Mouse (Mus musculus): ENCODE data around the gene Hrnr.
A peak's percentile ranks its signal among the peaks of the same experiment; 100 is the strongest.

Gene Hrnr

GRCm38 (mm10) chr3:93319449-93319848, at the start of gene Hrnr:
Hrnr (plus strand) TSS chr3:93319749.
- DNase-seq (ENCODE audit: inconsistent age in 2 of 2, low spot score in 1 of 2), result no peak

GRCm38 (mm10) chr3:93273223-93273622, 46.3 kb upstream of the Hrnr start, which contains the start of gene Flg:
Flg (plus strand) TSS chr3:93273523.
- no peak for DNase-seq (ENCODE audit: inconsistent age in 2 of 2, low spot score in 1 of 2)

GRCm38 (mm10) chr3:93297542-93297941, 22.0 kb upstream of the Hrnr start:
- DNase-seq (ENCODE audit: inconsistent age in 2 of 2, low spot score in 1 of 2), result no peak

- DNase-seq (ENCODE audit: inconsistent age in 2 of 2, low spot score in 1 of 2), result no peak
Measured at GRCm38 (mm10) chr3:93299832-93300231, 19.7 kb upstream of the Hrnr start.

- DNase-seq (ENCODE audit: inconsistent age in 2 of 2, low spot score in 1 of 2), result no peak
Measured at GRCm38 (mm10) chr3:93301896-93302295, 17.7 kb upstream of the Hrnr start.

- DNase-seq (ENCODE audit: inconsistent age in 2 of 2, low spot score in 1 of 2), result peak in 1 of 2 experiments; percentile 20
Measured at GRCm38 (mm10) chr3:93306142-93306541, 13.4 kb upstream of the Hrnr start.

GRCm38 (mm10) chr3:93311371-93311770, 8.2 kb upstream of the Hrnr start:
- peak in 1 of 2 experiments; percentile 49 for DNase-seq (ENCODE audit: inconsistent age in 2 of 2, low spot score in 1 of 2)

- DNase-seq (ENCODE audit: inconsistent age in 2 of 2, low spot score in 1 of 2), result peak in 1 of 2 experiments; percentile 24
Measured at GRCm38 (mm10) chr3:93314388-93314787, 5.2 kb upstream of the Hrnr start.

- DNase-seq (ENCODE audit: inconsistent age in 2 of 2, low spot score in 1 of 2), result no peak
Measured at GRCm38 (mm10) chr3:93337749-93338148, 18.2 kb downstream of the Hrnr start.

- no peak for DNase-seq (ENCODE audit: inconsistent age in 2 of 2, low spot score in 1 of 2)
Measured at GRCm38 (mm10) chr3:93340021-93340420, 20.5 kb downstream of the Hrnr start.

- DNase-seq (ENCODE audit: inconsistent age in 2 of 2, low spot score in 1 of 2), result no peak
Measured at GRCm38 (mm10) chr3:93346896-93347295, 27.3 kb downstream of the Hrnr start.

GRCm38 (mm10) chr3:93360045-93360444, 40.5 kb downstream of the Hrnr start:
- DNase-seq (ENCODE audit: inconsistent age in 2 of 2, low spot score in 1 of 2), result peak; percentile 39 to 78

GRCm38 (mm10) chr3:93361933-93362574, 42.5 kb downstream of the Hrnr start:
- peak in 1 of 2 experiments; percentile 66 for DNase-seq (ENCODE audit: inconsistent age in 2 of 2, low spot score in 1 of 2)

GRCm38 (mm10) chr3:93366966-93367575, 47.5 kb downstream of the Hrnr start:
- DNase-seq (ENCODE audit: inconsistent age in 2 of 2, low spot score in 1 of 2), result no peak

- no peak for DNase-seq (ENCODE audit: inconsistent age in 2 of 2, low spot score in 1 of 2)
Measured at GRCm38 (mm10) chr3:93368171-93368570, 48.6 kb downstream of the Hrnr start.

- DNase-seq (ENCODE audit: inconsistent age in 2 of 2, low spot score in 1 of 2), result no peak
Measured at GRCm38 (mm10) chr3:93373416-93373815, 53.9 kb downstream of the Hrnr start.

- no peak for DNase-seq (ENCODE audit: inconsistent age in 2 of 2, low spot score in 1 of 2)
Measured at GRCm38 (mm10) chr3:93375196-93375595, 55.6 kb downstream of the Hrnr start.

- DNase-seq (ENCODE audit: inconsistent age in 2 of 2, low spot score in 1 of 2), result no peak
Measured at GRCm38 (mm10) chr3:93375601-93376000, 56.1 kb downstream of the Hrnr start.

- DNase-seq (ENCODE audit: inconsistent age in 2 of 2, low spot score in 1 of 2), result no peak
Measured at GRCm38 (mm10) chr3:93378146-93378545, 58.6 kb downstream of the Hrnr start.

All from adrenal gland, adult (tissue).